Mouse (Mus musculus) liver, postnatal 0 days (tissue): ENCODE measurements around the gene Zfp160. TPM values are rescaled to one million over a fixed set of nuclear protein-coding genes. Genes with fewer than 3 reads are reported as not detected.
"Not testable (repeated sequence)": the region's sequence is repeated elsewhere in the genome, so short reads cannot be mapped to it uniquely, and the experiment has no call there.

Experiments used
- ATAC-seq: fragments of 200-750 bp; cut with Nextera tagmentation; 2 replicates; pipeline ENCODE4 v1.8.0; 2017; ENCODE audit warnings: mild to moderate bottlenecking, moderate library complexity
- DNase-seq: peaks from one replicate; pipeline ENCODE4 v3.0.0-alpha.2; 2016
- H3K27ac ChIP-seq: fragments of 300-500 bp; sonication (generic); 2 replicates; pipeline ENCODE4 v1.5.1; 2014; ENCODE audit warnings: antibody characterized with exemption, moderate library complexity, mild to moderate bottlenecking, low read depth
- H3K27me3 ChIP-seq: fragments of 300-500 bp; sonication (generic); 2 replicates; pipeline ENCODE4 v1.6.1; 2014; ENCODE audit warnings: low read length, control low read depth, mixed read lengths; ENCODE audit not compliant: insufficient read depth
- H3K36me3 ChIP-seq: fragments of 300-500 bp; sonication (generic); replicated peaks from 2 replicates; pipeline ENCODE4 v1.6.1; 2014; ENCODE audit warnings: mild to moderate bottlenecking, control low read depth, low read length, moderate library complexity, mixed read lengths; ENCODE audit not compliant: insufficient read depth
- H3K4me1 ChIP-seq: fragments of 300-500 bp; sonication (generic); 2 replicates; pipeline ENCODE4 v1.6.1; 2014; ENCODE audit warnings: antibody characterized with exemption, mild to moderate bottlenecking, control low read depth; ENCODE audit not compliant: insufficient read depth
- H3K4me2 ChIP-seq: fragments of 300-500 bp; sonication (generic); 2 replicates; pipeline ENCODE4 v1.6.1; 2014; ENCODE audit warnings: low read depth, mild to moderate bottlenecking, low read length, moderate library complexity, mixed read lengths
- H3K4me3 ChIP-seq: fragments of 300-500 bp; sonication (generic); 2 replicates; pipeline ENCODE4 v1.5.1; 2014; ENCODE audit warnings: low read depth, low read length
- H3K9ac ChIP-seq: fragments of 300-500 bp; sonication (generic); replicated peaks from 2 replicates; pipeline ENCODE4 v1.6.1; 2014; ENCODE audit warnings: mild to moderate bottlenecking, moderate library complexity
- H3K9me3 ChIP-seq: fragments of 300-500 bp; sonication (generic); 2 replicates; pipeline ENCODE4 v1.6.1; 2016; ENCODE audit warnings: mild to moderate bottlenecking, control low read depth, low read length, mixed read lengths
- CTCF ChIP-seq: sonication (generic); IDR thresholded peaks from 2 replicates; pipeline ENCODE4 v1.5.1; 2016; ENCODE audit warnings: antibody characterized with exemption, low read depth
- EP300 ChIP-seq: IDR thresholded peaks from 2 replicates; pipeline ENCODE4 v1.6.1; 2016; ENCODE audit warnings: antibody characterized with exemption, low read depth, mild to moderate bottlenecking
- WGBS: fragments of 180-500 bp; shearing (Covaris S2); extraction: QIAGEN DNeasy Blood & Tissue Kit; methylation state at CpG from one replicate; pipeline ENCODE4 v1.1.7; 2014; ENCODE audit not compliant: insufficient replicate concordance; 5-methylcytosine and 5-hydroxymethylcytosine counted together
- polyA plus RNA-seq: library from polyadenylated mRNA; unstranded; fragments of >200 nt; fragmentation: Nextera tagmentation; extraction: Ambion mirVana; gene quantifications from 2 replicates; pipeline ENCODE4 v1.2.1, GENCODE M21; 2015

Gene Zfp160
- polyA plus RNA-seq, 1 experiment from 2014 or later: 3.3 TPM

DNA sequence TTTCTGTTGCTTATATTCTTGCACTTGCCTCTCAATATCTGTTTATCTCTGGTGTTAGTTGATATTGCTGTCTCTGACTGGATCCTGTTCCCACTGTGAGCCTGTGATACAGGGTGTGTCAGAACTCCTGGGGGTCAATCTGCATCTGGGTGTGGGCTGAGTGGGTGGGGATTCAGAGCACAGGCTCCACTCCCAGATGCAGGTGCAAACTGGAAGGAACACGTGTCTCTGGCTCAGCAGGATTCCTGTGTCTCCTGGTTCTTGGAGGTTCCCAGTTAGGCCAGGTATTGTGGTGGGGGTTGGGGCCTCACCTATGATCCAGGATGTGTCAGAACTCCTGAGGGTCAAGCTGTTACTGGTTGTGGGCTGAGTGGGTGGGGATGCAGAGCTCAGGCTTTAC is 56.8 kb downstream of the Zfp160 start:
- 15% methylated on average over 1 of the region's 1 CpGs for WGBS

DNA sequence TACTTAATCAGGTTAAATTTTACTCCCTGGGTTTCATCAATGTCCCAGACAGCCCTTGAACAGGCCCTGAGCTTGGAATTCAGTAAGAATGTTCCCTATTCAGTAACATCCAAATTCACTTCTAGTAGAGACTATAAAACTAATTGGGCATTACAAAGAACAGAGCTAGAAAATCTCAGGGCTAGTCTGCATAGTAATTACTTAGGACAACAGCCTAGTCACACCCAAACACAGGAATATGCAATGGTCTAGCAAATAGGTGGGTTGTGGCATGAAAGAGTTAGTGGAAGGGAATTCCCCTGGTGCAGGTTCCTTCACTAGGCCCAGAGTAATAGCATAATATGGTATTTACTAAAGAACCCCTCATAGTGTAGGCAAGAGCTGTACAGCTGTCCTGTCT is 58.3 kb downstream of the Zfp160 start:
- Histone ChIP-seq H3K4me1 (no peaks in the 10 kb centered on the region), H3K4me3 (no peak overlapping the region), H3K27me3 (no peaks in the 10 kb centered on the region), H3K9ac (no peak overlapping the region), H3K9me3 (no peaks in the 10 kb centered on the region), H3K4me2 (no peak overlapping the region), H3K27ac (no peak overlapping the region), H3K36me3 (no peaks in the 10 kb centered on the region)
- DNase-seq (no peak), ATAC-seq (no peak)
- no peak for TF ChIP-seq CTCF
- TF ChIP-seq EP300: no peak

More for the DNA sequence above, 56.8 kb downstream of the Zfp160 start:
- Histone ChIP-seq H3K4me2 (no peak overlapping the region), H3K27me3 (no peaks in the 10 kb centered on the region), H3K36me3 (no peaks in the 10 kb centered on the region), H3K9me3 (no peaks in the 10 kb centered on the region), H3K9ac (no peak overlapping the region), H3K4me1 (no peaks in the 10 kb centered on the region), H3K4me3 (no peak overlapping the region), H3K27ac (no peak overlapping the region)
- DNase-seq (no peak), ATAC-seq (no peak)
- TF ChIP-seq CTCF (no peak), EP300 (no peak)

DNA sequence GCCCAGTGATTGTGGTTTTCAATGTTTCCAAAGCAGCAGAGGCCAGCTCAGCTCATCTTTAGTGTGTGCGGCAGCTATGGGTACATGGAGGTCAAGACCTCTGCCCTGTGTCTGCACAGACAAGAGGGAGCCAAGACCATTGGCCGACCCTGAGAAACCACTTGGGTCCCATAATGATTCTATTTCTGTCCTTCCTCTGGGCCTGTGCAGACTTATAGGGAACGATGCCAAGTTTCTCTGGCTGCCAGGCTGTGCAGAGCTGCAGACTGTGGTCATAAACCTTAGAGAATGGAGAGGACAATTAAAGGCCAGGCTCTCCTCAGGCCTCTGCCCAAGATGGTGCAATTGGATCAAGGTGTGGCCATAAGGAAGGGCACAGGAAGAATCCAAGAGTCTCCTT is 60.7 kb downstream of the Zfp160 start:
- H3K9ac ChIP-seq, H3K27ac ChIP-seq, H3K4me1 ChIP-seq, H3K4me2 ChIP-seq, ATAC-seq, H3K4me3 ChIP-seq, H3K27me3 ChIP-seq, DNase-seq, H3K36me3 ChIP-seq, H3K9me3 ChIP-seq: not testable (repeated sequence)
- WGBS: no CpG with 5 or more reads among the region's 3 CpGs

DNA sequence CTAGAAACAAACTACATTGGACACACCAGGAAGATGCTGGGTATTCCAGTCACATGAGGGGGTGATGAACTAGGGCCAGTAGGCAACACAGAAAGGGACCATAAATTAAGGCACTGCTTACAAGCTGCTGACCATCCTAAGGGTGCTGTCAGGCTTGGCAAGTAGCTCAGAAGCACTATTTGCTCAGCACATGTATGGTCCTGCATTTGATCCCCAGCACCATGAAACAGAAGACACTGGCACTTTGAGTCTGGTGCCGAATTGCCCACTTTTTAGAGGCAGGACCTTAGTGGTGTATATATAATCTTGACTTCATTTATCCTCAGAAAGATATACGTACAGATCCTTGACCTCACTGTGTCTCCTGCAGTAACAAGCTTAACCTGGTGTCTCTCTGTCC is 62.3 kb downstream of the Zfp160 start:
- not testable (repeated sequence) for H3K4me1 ChIP-seq, H3K27me3 ChIP-seq, H3K9me3 ChIP-seq, DNase-seq, H3K27ac ChIP-seq, H3K4me2 ChIP-seq, H3K36me3 ChIP-seq, H3K9ac ChIP-seq, ATAC-seq, H3K4me3 ChIP-seq
- 70% methylated on average over 2 of the region's 2 CpGs for WGBS

Other genes with a start within 250 kb of the Zfp160 start
- gene Vmn1r228, start 222.7 kb upstream of the Zfp160 start, polyA plus RNA-seq: not detected in 2 replicates
- gene Vmn1r229, start 197.3 kb upstream of the Zfp160 start, polyA plus RNA-seq: not detected in 2 replicates
- gene Vmn1r230, start 168.5 kb upstream of the Zfp160 start, polyA plus RNA-seq: not detected in 2 replicates
- gene Vmn1r231, start 103.8 kb upstream of the Zfp160 start, polyA plus RNA-seq: not detected in 2 replicates
- gene Vmn1r232, start 89.2 kb upstream of the Zfp160 start, polyA plus RNA-seq: not detected in 2 replicates
- gene Ppp2r1a, start 63.6 kb upstream of the Zfp160 start, polyA plus RNA-seq: 63.8 and 65.8 TPM in 2 replicates
- gene Vmn1r233, start 12.4 kb upstream of the Zfp160 start, polyA plus RNA-seq: not detected in 2 replicates
- gene Vmn1r234, start 217.2 kb downstream of the Zfp160 start, polyA plus RNA-seq: not detected in 2 replicates
- gene Vmn1r235, start 247.5 kb downstream of the Zfp160 start, polyA plus RNA-seq: not detected in 2 replicates